Mouse (Mus musculus): ENCODE measurements around the gene Zfp729a. TPM values are rescaled to one million over a fixed set of nuclear protein-coding genes. Genes with fewer than 3 reads are reported as not detected.
"Not testable (repeated sequence)": the region's sequence is repeated elsewhere in the genome, so short reads cannot be mapped to it uniquely, and the experiment has no call there.

Gene Zfp729a
- 10 to 100 TPM in 25 of 26 experiments, 1 to 10 TPM in 1; 9.4 to 36.4 (median 18.8) TPM for total RNA-seq (2018; cell fraction: chromatin; rRNA removed)
- 10 to 100 TPM in 3 of 26 experiments, 1 to 10 TPM in 23; 3.2 to 11.2 (median 7.3) TPM for total RNA-seq (2018; cell fraction: cytosol; rRNA removed)
- 10 to 100 TPM in 24 of 26 experiments, 1 to 10 TPM in 2; 8.1 to 41.9 (median 13.4) TPM for total RNA-seq (2018; cell fraction: nucleus; rRNA removed)
- polyA plus RNA-seq (2018) = 5.2 to 8.7 TPM (median 6.5 TPM) in 3 replicates

GRCm38 (mm10) chr13:67637294-67638007, at the start of gene Zfp729a, which contains the start of gene Gm49345:
Gene Zfp729a, minus strand, starts transcription at chr13:67637791.
Gene Gm49345, minus strand, starts transcription at chr13:67637769.
- Histone ChIP-seq H3K27ac (peak within 1 kb of the TSS; percentile 87), H3K79me2 (ENCODE audit: inconsistent target) (peaks cover 46% of the 10 kb centered on the region), H3K36me3 (ENCODE audit: inconsistent target) (peaks cover 10% of the 10 kb centered on the region; the same call in 1 of the 2 replicates), H3K4me3 (ENCODE audit: inconsistent target) (peak within 1 kb of the TSS; percentile 98)
- WGBS (ENCODE audit: missing documents) = under 1% methylated on average over 19 of the region's 19 CpGs

- Histone ChIP-seq H3K36me3 (ENCODE audit: inconsistent target) (no peaks in the 10 kb centered on the region), H3K4me3 (ENCODE audit: inconsistent target) (no peak within 1 kb of the TSS), H3K27ac (no peak within 1 kb of the TSS), H3K79me2 (ENCODE audit: inconsistent target) (peaks cover 14% of the 10 kb centered on the region)
- WGBS (ENCODE audit: missing documents) = 96% methylated on average over 4 of the region's 4 CpGs
Measured at GRCm38 (mm10) chr13:67686971-67687370, 49.4 kb upstream of the Zfp729a start, which contains the start of gene Zfp738. Gene Zfp738, minus strand, starts transcription at chr13:67687071.

- 53% methylated on average over 2 of the region's 2 CpGs for WGBS (ENCODE audit: missing documents)
- H3K79me2 ChIP-seq (ENCODE audit: inconsistent target) = peaks cover 45% of the 10 kb centered on the region
- H3K36me3 ChIP-seq (ENCODE audit: inconsistent target) = not testable (repeated sequence)
- H3K27ac ChIP-seq = peak overlapping the region; percentile 44; the same call in 1 of the 2 replicates
- peak overlapping the region; percentile 98 for H3K4me3 ChIP-seq (ENCODE audit: inconsistent target)
Measured at GRCm38 (mm10) chr13:67683841-67684240, 46.2 kb upstream of the Zfp729a start.

- 10% methylated on average over 16 of the region's 16 CpGs for WGBS (ENCODE audit: missing documents)
- H3K36me3 ChIP-seq (ENCODE audit: inconsistent target) = not testable (repeated sequence)
- H3K27ac ChIP-seq = peak overlapping the region; percentile 44
- H3K79me2 ChIP-seq (ENCODE audit: inconsistent target) = peaks cover 51% of the 10 kb centered on the region
- peak overlapping the region; percentile 98 for H3K4me3 ChIP-seq (ENCODE audit: inconsistent target)
Measured at GRCm38 (mm10) chr13:67682959-67683735, 45.6 kb upstream of the Zfp729a start.

- H3K36me3 ChIP-seq (ENCODE audit: inconsistent target) = peaks cover 32% of the 10 kb centered on the region
- 48% methylated on average over 2 of the region's 2 CpGs for WGBS (ENCODE audit: missing documents)
- no peak overlapping the region for H3K27ac ChIP-seq
- peaks cover 52% of the 10 kb centered on the region for H3K79me2 ChIP-seq (ENCODE audit: inconsistent target)
- no peak overlapping the region for H3K4me3 ChIP-seq (ENCODE audit: inconsistent target)
Measured at GRCm38 (mm10) chr13:67674902-67675301, 37.3 kb upstream of the Zfp729a start.

- WGBS (ENCODE audit: missing documents) = 62% methylated on average over 3 of the region's 3 CpGs
- Histone ChIP-seq H3K4me3 (ENCODE audit: inconsistent target) (no peak overlapping the region), H3K36me3 (ENCODE audit: inconsistent target) (no peaks in the 10 kb centered on the region), H3K27ac (no peak overlapping the region), H3K79me2 (ENCODE audit: inconsistent target) (no peaks in the 10 kb centered on the region)
Measured at GRCm38 (mm10) chr13:67652496-67652895, 14.9 kb upstream of the Zfp729a start.

GRCm38 (mm10) chr13:67610108-67610507, 27.5 kb downstream of the Zfp729a start:
- Histone ChIP-seq H3K27ac (no peak overlapping the region), H3K79me2 (ENCODE audit: inconsistent target) (peaks cover 39% of the 10 kb centered on the region), H3K36me3 (ENCODE audit: inconsistent target) (no peaks in the 10 kb centered on the region), H3K4me3 (ENCODE audit: inconsistent target) (peak overlapping the region; percentile 91; the same call in 1 of the 2 replicates)
- 74% methylated on average over 4 of the region's 4 CpGs for WGBS (ENCODE audit: missing documents)

- Histone ChIP-seq H3K27ac (peak within 1 kb of the TSS; percentile 79), H3K4me3 (ENCODE audit: inconsistent target) (peak within 1 kb of the TSS; percentile 91), H3K36me3 (ENCODE audit: inconsistent target) (peaks cover 3% of the 10 kb centered on the region; the same call in 1 of the 2 replicates), H3K79me2 (ENCODE audit: inconsistent target) (peaks cover 47% of the 10 kb centered on the region)
- 4% methylated on average over 19 of the region's 20 CpGs for WGBS (ENCODE audit: missing documents)
Measured at GRCm38 (mm10) chr13:67609066-67609876, 28.3 kb downstream of the Zfp729a start, which contains the start of gene Zfp729b. Gene Zfp729b, minus strand, starts transcription at chr13:67609707.

- no peak overlapping the region for H3K4me3 ChIP-seq (ENCODE audit: inconsistent target)
- WGBS (ENCODE audit: missing documents) = 71% methylated on average over 5 of the region's 5 CpGs
- H3K36me3 ChIP-seq (ENCODE audit: inconsistent target) = no peaks in the 10 kb centered on the region
- H3K27ac ChIP-seq = no peak overlapping the region
- H3K79me2 ChIP-seq (ENCODE audit: inconsistent target) = no peaks in the 10 kb centered on the region
Measured at GRCm38 (mm10) chr13:67572591-67573189, 64.9 kb downstream of the Zfp729a start.

Other genes with a start within 250 kb of the Zfp729a start
- 6.7 to 16.2 TPM (median 12.5 TPM) in 3 replicates for gene Zfp429, start 238.0 kb downstream of the Zfp729a start, polyA plus RNA-seq (2018)
- gene Zfp459, start 216.4 kb downstream of the Zfp729a start, polyA plus RNA-seq (2018) = 0.06 to 0.61 TPM (median 0.37 TPM) in 3 replicates
- 6.3 to 10.0 TPM (median 9.7 TPM) in 3 replicates for gene Zfp874a, start 186.2 kb downstream of the Zfp729a start, polyA plus RNA-seq (2018)
- 4.9 to 9.3 TPM (median 7.7 TPM) in 3 replicates for gene Zfp874b, start 153.5 kb downstream of the Zfp729a start, polyA plus RNA-seq (2018)
- 4.4 to 10.5 TPM (median 6.7 TPM) in 3 replicates for gene Zfp58, start 137.2 kb downstream of the Zfp729a start, polyA plus RNA-seq (2018)
- not detected in 3 replicates for gene Gm26965, start 111.6 kb downstream of the Zfp729a start, polyA plus RNA-seq (2018)
- 19.6 to 25.6 TPM (median 21.4 TPM) in 3 replicates for gene Zfp87, start 111.6 kb downstream of the Zfp729a start, polyA plus RNA-seq (2018)
- 5.2 to 6.7 TPM (median 6.2 TPM) in 3 replicates for gene Zfp748, start 84.0 kb downstream of the Zfp729a start, polyA plus RNA-seq (2018)
- 9.1 to 16.7 TPM (median 9.3 TPM) in 3 replicates for gene Zfp729b, start 28.1 kb downstream of the Zfp729a start, polyA plus RNA-seq (2018)
- not detected in 3 replicates for gene Gm49345, start within 50 bp of the Zfp729a start, polyA plus RNA-seq (2018)
- gene Zfp738, start 49.3 kb upstream of the Zfp729a start, polyA plus RNA-seq (2018) = 4.4 to 8.6 TPM (median 6.8 TPM) in 3 replicates
- 11.0 to 17.4 TPM (median 11.8 TPM) in 3 replicates for gene Zfp65, start 91.4 kb upstream of the Zfp729a start, polyA plus RNA-seq (2018)
- 2.2 to 4.9 TPM (median 4.3 TPM) in 3 replicates for gene Zfp85, start 117.4 kb upstream of the Zfp729a start, polyA plus RNA-seq (2018)
- 2.4 to 3.7 TPM (median 2.5 TPM) in 3 replicates for gene Zfp493, start 141.9 kb upstream of the Zfp729a start, polyA plus RNA-seq (2018)
- 2.5 to 7.5 TPM (median 4.1 TPM) in 3 replicates for gene Zfp273, start 175.9 kb upstream of the Zfp729a start, polyA plus RNA-seq (2018)
- 0.42 to 0.68 TPM in 2 of 3 replicates, not detected in the other for gene Gm10037, start 193.3 kb upstream of the Zfp729a start, polyA plus RNA-seq (2018)
- gene BC048507, start 225.5 kb upstream of the Zfp729a start, polyA plus RNA-seq (2018) = not detected in 3 replicates